Comparison of ENCODE assay signal across 12 mouse cellular contexts in the genomic region with DNA sequence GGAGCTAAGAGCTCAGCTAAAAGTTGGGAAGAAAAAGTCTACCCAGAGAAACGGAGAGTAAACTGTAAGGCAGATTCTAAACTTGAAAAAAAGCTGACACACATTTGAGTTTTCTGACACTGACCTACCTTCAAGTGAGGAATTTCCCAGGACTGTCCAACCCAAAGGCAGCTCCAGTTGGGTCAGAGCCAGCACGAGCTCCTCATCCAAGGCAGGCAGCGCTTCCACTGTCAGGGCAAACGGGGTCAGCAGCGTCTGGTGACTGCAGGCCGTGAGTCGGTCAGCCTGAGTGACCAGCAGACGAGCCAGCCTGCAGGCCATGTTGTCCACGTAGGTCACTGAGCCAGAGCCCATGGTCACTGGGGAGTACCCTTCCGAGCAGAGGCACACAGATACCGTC.
DNase-seq lines count a peak whose midpoint lies in the region; ATAC-seq and TF ChIP-seq lines count a peak whose summit lies in the region.
"Had no signal": no experiment of that assay in that cellular context is flagged by ENCODE, and none has a peak within 500 bp of the region (broad histone marks: within the 10 kb centered on the region; RNA-seq: fewer than 3 reads in every experiment).

No protein-coding gene starts in this region.

- TF ChIP-seq POLR2A in kidney, adult 2 months (IDR thresholded peaks at IDR 0.05; ENCODE audit: low read depth, low read length), result no peak

- no peaks in the 10 kb centered on the region for H3K36me3 ChIP-seq in kidney, adult 2 months (ENCODE audit: control insufficient read depth, insufficient read depth, low read length)
- H3K36me3 ChIP-seq in kidney, embryonic 14.5 days (ENCODE audit: control insufficient read depth, insufficient read depth, low read length), result no peaks in the 10 kb centered on the region
- H3K36me3 ChIP-seq: limb, embryonic 12.5 days had no signal

- no peaks in the 10 kb centered on the region for H3K9me3 ChIP-seq in kidney, embryonic 14.5 days (ENCODE audit: control insufficient read depth, low read length)
- H3K9me3 ChIP-seq: limb, embryonic 12.5 days had no signal

- no peak overlapping the region for H3K27ac ChIP-seq in kidney, adult 2 months (ENCODE audit: insufficient read depth, low read depth, low read length)
- H3K27ac ChIP-seq in kidney, embryonic 14.5 days (ENCODE audit: low read depth, low read length), result no peak overlapping the region
- peak overlapping the region; percentile 41 for H3K27ac ChIP-seq in brown adipose tissue, adult 24 weeks (replicated peaks; ENCODE audit: low read depth, low read length)
- peak overlapping the region; percentile 16; the same call in 1 of the 2 replicates for H3K27ac ChIP-seq in gastrocnemius, adult 2 months
- H3K27ac ChIP-seq: limb, embryonic 12.5 days had no signal

- intact Hi-C loops in gastrocnemius, adult 2 months (cut with DNase I), result no loop called here

- H3K4me3 ChIP-seq in kidney, adult 2 months (ENCODE audit: insufficient read depth, low read depth, low read length), result no peak overlapping the region
- no peak overlapping the region for H3K4me3 ChIP-seq in kidney, embryonic 14.5 days (ENCODE audit: low read length)
- H3K4me3 ChIP-seq in brown adipose tissue, adult 24 weeks (ENCODE audit: insufficient read depth, low read depth, low read length), result no peak overlapping the region
- H3K4me3 ChIP-seq in gastrocnemius, adult 2 months, result no peak overlapping the region
- H3K4me3 ChIP-seq: limb, embryonic 12.5 days had no signal

- DNase-seq in kidney, adult 2 months, result peak; percentile 86
- peak; percentile 80 for DNase-seq in gastrocnemius, adult 2 months
- peak; percentile 86 to 90 for DNase-seq in kidney, postnatal 25 days
- no peak for DNase-seq in thymus, adult 18-20 months
- DNase-seq in ovary, postnatal 10 days (ENCODE audit: low spot score), result no peak
- DNase-seq: embryo, embryonic 11 days had no signal

- H3K4me2 ChIP-seq in kidney, embryonic 14.5 days (replicated peaks; ENCODE audit: low read depth, low read length), result no peak overlapping the region
- H3K4me2 ChIP-seq: limb, embryonic 12.5 days had no signal

- H3K27me3 ChIP-seq in kidney, adult 2 months (replicated peaks; ENCODE audit: control insufficient read depth, insufficient read depth, low read length), result no peaks in the 10 kb centered on the region
- H3K27me3 ChIP-seq in kidney, embryonic 14.5 days (ENCODE audit: control insufficient read depth, insufficient read depth, low read length), result no peaks in the 10 kb centered on the region
- H3K27me3 ChIP-seq: CH12.LX; limb, embryonic 12.5 days had no signal

- WGBS in kidney, adult 2 months, result 38% methylated on average over 11 of the region's 11 CpGs
- 40% methylated on average over 11 of the region's 11 CpGs for WGBS in kidney, embryonic 14.5 days

- no peak for TF ChIP-seq CTCF in kidney, adult 2 months (conservative IDR thresholded peaks at IDR 0.05; ENCODE audit: insufficient read depth, insufficient read length, low read depth, low read length)
- no peak for TF ChIP-seq CTCF in gastrocnemius, adult 2 months (IDR thresholded peaks at IDR 0.05)

- no peak for ATAC-seq in kidney, embryonic 14.5 days (ENCODE audit: low FRiP score, low TSS enrichment)
- no peak for ATAC-seq in erythroblast, adult 5-6 weeks (replicated peaks; ENCODE audit: low FRiP score, poor library complexity, severe bottlenecking)
- ATAC-seq: lung, postnatal 0 days had no signal

- no peaks in the 10 kb centered on the region for H3K4me1 ChIP-seq in kidney, adult 2 months (ENCODE audit: control insufficient read depth, insufficient read depth, low read length)
- no peaks in the 10 kb centered on the region for H3K4me1 ChIP-seq in kidney, embryonic 14.5 days (ENCODE audit: control insufficient read depth, insufficient read depth, low read length)
- peaks cover 37% of the 10 kb centered on the region for H3K4me1 ChIP-seq in brown adipose tissue, adult 24 weeks (ENCODE audit: control insufficient read depth, insufficient read depth, insufficient read length, low read length)

- H3K9ac ChIP-seq in kidney, embryonic 14.5 days (ENCODE audit: low read depth, low read length), result no peak overlapping the region
- H3K9ac ChIP-seq: limb, embryonic 12.5 days had no signal

Comparison
In these comparisons a context has a peak if more than half of its experiments do, and no peak if none do; other contexts are left out.
1. DNase-seq: peak in kidney, adult 2 months (single experiment), gastrocnemius, adult 2 months (single experiment) and kidney, postnatal 25 days (2 of 2); none in thymus, adult 18-20 months (0 of 2) and ovary, postnatal 10 days (single experiment).
2. H3K27ac ChIP-seq: peak in brown adipose tissue, adult 24 weeks (single experiment) and gastrocnemius, adult 2 months (single experiment); none in kidney, adult 2 months (single experiment) and kidney, embryonic 14.5 days (single experiment).